Mouse (Mus musculus) hindbrain, embryonic 16.5 days (tissue): ENCODE results near the gene Ccn1. TPM values are rescaled to one million over a fixed set of nuclear protein-coding genes. Genes with fewer than 3 reads are reported as not detected.

Experiments used
- ATAC-seq: fragments of 200-750 bp; cut with Nextera tagmentation; 2 replicates; pipeline ENCODE4 v1.8.0; 2017; ENCODE audit warnings: moderate TSS enrichment, moderate library complexity
- H3K27ac ChIP-seq: fragments of 300-500 bp; sonication (generic); 2 replicates; pipeline ENCODE4 v1.5.1; 2014; ENCODE audit warnings: low read depth, mild to moderate bottlenecking, control low read depth, low read length, moderate library complexity
- H3K27me3 ChIP-seq: fragments of 300-500 bp; sonication (generic); replicated peaks from 2 replicates; pipeline ENCODE4 v1.6.1; 2014; ENCODE audit warnings: low read length; ENCODE audit not compliant: control insufficient read depth, insufficient read depth
- H3K36me3 ChIP-seq: fragments of 300-500 bp; sonication (generic); 2 replicates; pipeline ENCODE4 v1.6.1; 2014; ENCODE audit warnings: mild to moderate bottlenecking, low read length, moderate library complexity, mixed read lengths; ENCODE audit not compliant: control insufficient read depth, insufficient read depth
- H3K4me1 ChIP-seq: fragments of 300-500 bp; sonication (generic); 2 replicates; pipeline ENCODE4 v1.6.1; 2014; ENCODE audit warnings: low read depth, low read length; ENCODE audit not compliant: control insufficient read depth, insufficient read depth
- H3K4me2 ChIP-seq: fragments of 300-500 bp; sonication (generic); 2 replicates; pipeline ENCODE4 v1.6.1; 2014; ENCODE audit warnings: mild to moderate bottlenecking, low read length, control low read depth, moderate library complexity
- H3K4me3 ChIP-seq: fragments of 300-500 bp; sonication (generic); 2 replicates; pipeline ENCODE4 v1.5.1; 2014; ENCODE audit warnings: mild to moderate bottlenecking, low read length, control low read depth, moderate library complexity
- H3K9ac ChIP-seq: fragments of 300-500 bp; sonication (generic); 2 replicates; pipeline ENCODE4 v1.6.1; 2014; ENCODE audit warnings: low read depth, mild to moderate bottlenecking, control low read depth, low read length, moderate library complexity
- H3K9me3 ChIP-seq: fragments of 300-500 bp; sonication (generic); 2 replicates; pipeline ENCODE4 v1.6.1; 2014; ENCODE audit warnings: mild to moderate bottlenecking, low read length, moderate library complexity; ENCODE audit not compliant: control insufficient read depth
- WGBS: fragments of 180-500 bp; shearing (Covaris S2); extraction: QIAGEN DNeasy Blood & Tissue Kit; methylation state at CpG from one replicate; pipeline ENCODE4 v1.1.7; 2014; 5-methylcytosine and 5-hydroxymethylcytosine counted together
- polyA plus RNA-seq: library from polyadenylated mRNA; unstranded; fragments of >200 nt; fragmentation: Nextera tagmentation; extraction: Ambion mirVana; gene quantifications from 2 replicates; pipeline ENCODE4 v1.2.1, GENCODE M21; 2015

The Ccn1 gene
- 7.5 and 8.5 TPM in 2 replicates for polyA plus RNA-seq

DNA sequence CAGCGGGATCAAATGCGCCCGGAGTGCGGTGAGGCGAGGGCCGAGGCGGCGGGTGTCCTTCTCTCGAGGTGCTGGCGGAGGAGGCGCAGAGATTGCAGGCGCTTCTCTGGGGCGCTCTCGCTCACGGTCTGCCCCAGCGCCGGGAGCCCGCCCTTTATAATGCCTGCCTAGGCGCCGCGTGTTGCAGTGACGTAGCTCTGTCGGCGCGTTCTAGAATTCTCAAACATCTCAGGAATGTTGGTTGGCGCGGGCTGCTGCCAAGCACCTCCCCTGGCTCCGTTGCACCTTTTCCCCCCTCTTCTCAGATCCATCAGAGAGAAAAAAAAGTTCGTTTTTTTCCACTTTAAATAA, at the start of gene Ccn1:
Gene Ccn1, minus strand, starts transcription at position 130 of the 351 bp plus-strand sequence.
- H3K9ac ChIP-seq = peak within 1 kb of the TSS; percentile 66
- peak within 1 kb of the TSS; percentile 60 for H3K4me3 ChIP-seq
- H3K9me3 ChIP-seq = no peaks in the 10 kb centered on the region
- peaks cover 27% of the 10 kb centered on the region for H3K4me1 ChIP-seq
- H3K36me3 ChIP-seq = no peaks in the 10 kb centered on the region
- H3K27ac ChIP-seq = 0 out of 2 replicates have a peak within 1 kb of the TSS, but pooled peaks have one; percentile 55
- peak; percentile 50 for ATAC-seq
- peaks cover 18% of the 10 kb centered on the region for H3K27me3 ChIP-seq
- WGBS = 0% methylated on average over 20 of the region's 29 CpGs
- peak within 1 kb of the TSS; percentile 90 for H3K4me2 ChIP-seq

DNA sequence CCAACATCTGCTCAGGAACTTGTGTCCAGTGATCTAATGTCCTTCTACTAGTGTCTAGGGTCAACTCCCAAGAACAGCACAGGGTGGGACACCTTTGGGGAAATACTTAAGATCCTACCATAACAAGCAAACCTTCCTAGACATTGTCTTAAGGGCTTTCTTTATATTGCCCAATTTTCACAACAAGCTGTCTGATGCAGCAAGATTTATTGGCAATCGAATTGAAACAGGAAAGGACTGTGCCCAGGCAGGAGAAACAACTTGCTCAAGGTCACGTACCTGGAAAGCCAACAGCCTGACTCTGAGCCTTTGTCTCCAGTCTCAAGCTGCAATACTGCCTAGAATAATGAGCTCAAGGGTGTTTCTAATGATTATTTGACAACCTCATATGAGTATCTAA, 43.6 kb upstream of the Ccn1 start:
- no peak overlapping the region for H3K9ac ChIP-seq
- WGBS = 85% methylated on average over 2 of the region's 2 CpGs
- no peak for ATAC-seq

DNA sequence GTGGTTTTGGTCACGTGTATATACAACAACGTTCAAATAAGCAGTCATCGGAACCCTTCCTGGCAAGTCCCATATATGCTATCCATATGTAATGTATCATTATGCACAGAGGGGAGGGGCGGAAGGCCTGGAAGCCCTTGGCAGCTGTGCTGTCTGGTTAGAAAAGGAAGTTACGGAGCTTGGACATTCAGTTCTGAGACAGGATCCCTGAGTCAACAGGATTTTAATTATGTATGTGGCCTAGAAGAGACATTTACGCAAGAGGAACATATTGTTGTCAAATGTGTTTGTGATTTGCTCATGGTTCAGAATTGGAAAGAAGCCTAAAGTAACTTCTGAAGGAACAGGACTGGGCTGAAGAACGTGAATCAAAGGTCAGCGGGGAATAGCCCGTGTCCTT, 42.3 kb upstream of the Ccn1 start:
- ATAC-seq = no peak
- Histone ChIP-seq H3K4me2 (no peak overlapping the region), H3K36me3 (no peaks in the 10 kb centered on the region), H3K9ac (no peak overlapping the region), H3K9me3 (no peaks in the 10 kb centered on the region), H3K4me3 (no peak overlapping the region), H3K27me3 (no peaks in the 10 kb centered on the region), H3K27ac (no peak overlapping the region), H3K4me1 (no peaks in the 10 kb centered on the region)
- WGBS = 83% methylated on average over 9 of the region's 9 CpGs

More for the DNA sequence above, 43.6 kb upstream of the Ccn1 start:
- H3K4me1 ChIP-seq = no peaks in the 10 kb centered on the region
- no peaks in the 10 kb centered on the region for H3K27me3 ChIP-seq
- no peaks in the 10 kb centered on the region for H3K36me3 ChIP-seq
- no peak overlapping the region for H3K4me3 ChIP-seq
- no peak overlapping the region for H3K27ac ChIP-seq
- H3K9me3 ChIP-seq = no peaks in the 10 kb centered on the region
- no peak overlapping the region for H3K4me2 ChIP-seq

DNA sequence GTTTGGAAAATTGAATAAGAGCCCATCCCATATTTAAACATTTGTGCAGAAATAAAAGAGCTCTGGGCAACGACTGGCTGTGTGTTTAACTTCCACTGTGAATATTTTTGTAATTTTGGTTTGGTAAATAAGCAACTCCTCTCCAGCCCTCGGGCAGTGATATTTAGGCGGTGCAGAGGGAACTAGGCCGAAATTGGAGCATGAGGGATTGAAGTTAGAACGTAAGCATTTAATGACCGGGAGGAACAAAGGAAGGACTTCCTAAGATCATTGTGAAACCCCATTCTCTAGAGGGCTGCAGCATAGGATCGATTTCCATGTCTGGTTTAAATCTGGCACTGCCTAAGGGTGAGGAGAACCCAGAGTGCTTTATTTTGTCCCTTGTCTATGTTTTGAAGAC, 41.6 kb upstream of the Ccn1 start:
- Histone ChIP-seq H3K27ac (no peak overlapping the region), H3K4me1 (no peaks in the 10 kb centered on the region), H3K36me3 (no peaks in the 10 kb centered on the region), H3K4me2 (no peak overlapping the region), H3K9ac (no peak overlapping the region), H3K4me3 (no peak overlapping the region), H3K27me3 (no peaks in the 10 kb centered on the region), H3K9me3 (no peaks in the 10 kb centered on the region)
- WGBS = 80% methylated on average over 7 of the region's 7 CpGs
- no peak for ATAC-seq

DNA sequence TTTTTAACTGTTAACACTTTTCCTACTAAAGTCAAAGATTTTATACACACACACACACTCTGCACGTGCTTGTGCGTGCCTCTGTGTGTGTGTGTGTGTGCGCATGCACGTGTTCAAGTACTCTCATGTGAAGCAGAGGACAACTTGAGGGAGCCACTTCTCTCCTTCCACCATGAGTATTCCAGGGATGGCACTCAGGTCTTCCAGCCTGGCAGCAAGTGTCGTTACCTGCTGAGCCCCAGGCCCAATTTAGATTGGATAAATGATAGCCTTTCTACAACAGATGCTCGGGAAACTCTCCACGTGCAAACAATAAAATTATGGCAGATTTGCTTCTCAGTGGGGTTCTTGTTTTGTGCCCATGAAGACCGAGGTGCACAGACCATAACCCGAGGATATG, 39.5 kb upstream of the Ccn1 start:
- 77% methylated on average over 9 of the region's 9 CpGs for WGBS
- 0 out of 2 replicates have a peak, but pooled peaks have one; percentile 48 for ATAC-seq
- H3K27ac ChIP-seq = no peak overlapping the region

DNA sequence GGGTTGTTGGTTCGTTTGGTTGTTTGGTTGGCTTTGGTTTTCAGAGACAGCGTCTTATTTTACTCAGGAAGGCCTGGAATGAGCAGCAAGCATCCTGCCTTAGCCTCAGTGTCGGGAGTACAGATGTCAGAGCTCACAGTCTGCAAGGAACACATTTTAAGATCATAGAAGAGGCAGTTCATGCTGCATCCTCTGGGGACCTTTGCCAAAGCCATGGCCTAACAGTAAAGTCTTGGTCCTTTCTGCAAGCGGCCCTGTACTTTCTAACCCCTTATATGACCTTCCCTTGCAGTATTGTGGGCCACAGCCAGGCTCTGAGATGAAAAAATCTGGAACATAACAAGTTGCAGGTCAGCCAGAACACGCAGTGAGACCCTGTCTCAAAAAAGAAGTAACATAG, 38.1 kb upstream of the Ccn1 start:
- H3K27ac ChIP-seq = no peak overlapping the region
- no peaks in the 10 kb centered on the region for H3K27me3 ChIP-seq
- no peak overlapping the region for H3K9ac ChIP-seq
- H3K4me1 ChIP-seq = no peaks in the 10 kb centered on the region
- no peaks in the 10 kb centered on the region for H3K36me3 ChIP-seq
- no peak overlapping the region for H3K4me3 ChIP-seq
- 75% methylated on average over 5 of the region's 5 CpGs for WGBS
- no peak overlapping the region for H3K4me2 ChIP-seq
- H3K9me3 ChIP-seq = no peaks in the 10 kb centered on the region
- no peak for ATAC-seq

More for the DNA sequence above, 39.5 kb upstream of the Ccn1 start:
- Histone ChIP-seq H3K9ac (no peak overlapping the region), H3K27me3 (no peaks in the 10 kb centered on the region), H3K36me3 (no peaks in the 10 kb centered on the region), H3K4me1 (no peaks in the 10 kb centered on the region), H3K4me2 (no peak overlapping the region), H3K4me3 (no peak overlapping the region), H3K9me3 (no peaks in the 10 kb centered on the region)

DNA sequence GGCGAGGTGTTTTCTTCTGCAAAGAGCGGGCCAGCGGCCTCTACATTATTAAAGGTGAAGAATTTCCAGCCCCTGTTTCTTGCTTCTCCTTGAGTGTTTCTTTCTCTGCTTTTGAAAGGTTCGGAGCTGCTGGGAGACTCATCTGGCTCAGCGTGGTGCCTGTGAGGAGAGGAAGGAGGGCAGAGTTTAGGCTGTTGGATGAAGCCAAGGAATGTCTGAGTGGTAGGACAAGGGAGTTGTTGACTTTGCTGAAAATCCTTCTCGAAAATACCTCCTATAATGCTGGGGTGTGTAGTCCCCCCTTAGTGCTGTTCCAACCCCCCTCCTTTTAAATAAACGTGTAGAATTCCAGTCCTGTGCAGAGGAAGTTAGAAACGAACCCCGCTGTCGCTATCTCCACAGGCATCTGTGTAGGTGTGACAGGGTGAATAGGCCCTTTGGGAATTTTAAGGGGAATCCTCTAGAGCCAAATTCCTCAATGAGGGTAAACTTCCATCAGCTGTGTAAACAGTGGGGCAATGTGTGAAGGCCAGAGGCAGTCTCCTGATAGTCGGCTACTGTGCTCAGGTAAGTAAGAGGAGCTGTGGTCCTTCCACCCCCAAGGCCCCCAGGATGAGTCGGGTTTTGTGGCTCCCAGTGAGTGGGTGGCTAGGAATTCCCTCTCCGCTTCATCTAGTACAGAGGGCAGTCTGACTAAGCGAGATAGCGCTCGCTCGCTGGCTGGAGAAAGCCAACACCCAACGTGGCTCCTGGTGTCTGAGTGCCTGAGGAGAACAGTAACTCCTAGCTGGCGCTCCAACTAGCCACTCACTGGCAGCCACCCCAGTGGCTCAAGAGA, 35.0 kb upstream of the Ccn1 start:
- no peaks in the 10 kb centered on the region for H3K9me3 ChIP-seq
- no peak overlapping the region for H3K9ac ChIP-seq
- no peaks in the 10 kb centered on the region for H3K27me3 ChIP-seq
- no peak overlapping the region for H3K4me3 ChIP-seq
- H3K27ac ChIP-seq = no peak overlapping the region
- H3K36me3 ChIP-seq = no peaks in the 10 kb centered on the region
- 56% methylated on average over 19 of the region's 19 CpGs for WGBS
- ATAC-seq = no peak
- no peak overlapping the region for H3K4me2 ChIP-seq
- H3K4me1 ChIP-seq = peaks cover 6% of the 10 kb centered on the region; the same call in 1 of the 2 replicates

DNA sequence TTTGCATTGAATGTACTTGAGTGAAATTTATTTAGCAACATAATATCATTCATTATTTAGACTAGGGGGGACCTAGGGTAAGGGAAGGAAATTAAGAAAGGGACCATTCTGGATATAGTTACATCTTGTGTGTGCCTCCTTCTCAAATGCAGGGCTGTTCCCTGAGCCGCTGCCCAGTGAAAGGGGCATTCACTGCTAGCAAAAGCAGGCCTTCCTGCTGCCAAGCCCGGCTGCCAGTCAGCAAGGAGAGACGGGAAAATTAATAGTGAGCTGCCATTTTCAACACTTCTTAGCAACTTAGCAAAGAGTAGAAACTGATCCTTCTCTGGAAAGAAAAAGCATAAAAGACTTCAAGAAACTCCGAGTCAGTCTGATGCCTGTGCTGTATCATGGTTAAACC, 34.4 kb upstream of the Ccn1 start:
- Histone ChIP-seq H3K9ac (no peak overlapping the region), H3K36me3 (no peaks in the 10 kb centered on the region), H3K27me3 (no peaks in the 10 kb centered on the region), H3K27ac (no peak overlapping the region), H3K4me3 (no peak overlapping the region), H3K4me1 (peaks cover 6% of the 10 kb centered on the region; the same call in 1 of the 2 replicates), H3K9me3 (no peaks in the 10 kb centered on the region), H3K4me2 (no peak overlapping the region)
- no peak for ATAC-seq
- WGBS = 64% methylated on average over 4 of the region's 4 CpGs

DNA sequence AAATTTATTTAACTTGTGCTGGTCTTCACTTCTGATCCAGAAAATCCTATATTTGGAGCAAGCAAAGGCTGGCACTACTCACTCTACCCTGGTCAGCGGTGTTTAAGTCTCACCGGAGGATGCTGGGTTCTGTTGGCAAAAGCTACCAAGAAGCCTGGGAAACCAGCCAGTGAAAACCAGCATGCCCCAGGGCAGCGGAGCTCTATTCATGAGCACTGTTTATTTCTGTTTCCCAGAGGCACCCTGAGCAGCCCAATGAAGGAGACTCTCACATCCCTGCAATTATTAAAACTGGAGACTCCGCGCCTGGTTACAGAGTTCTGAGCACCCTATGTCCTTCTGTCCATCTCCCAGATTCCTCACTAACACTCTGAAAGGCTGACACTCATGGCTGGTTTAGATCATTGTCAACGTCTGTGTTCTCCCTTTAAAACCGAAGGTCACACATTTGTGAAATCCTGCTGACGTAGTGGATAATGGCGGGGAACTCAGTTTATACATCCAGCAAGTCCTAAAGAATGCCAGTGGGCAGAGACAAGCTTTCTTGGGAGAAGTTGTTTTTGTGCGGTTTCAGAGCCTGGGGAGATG, 31.7 kb upstream of the Ccn1 start:
- Histone ChIP-seq H3K9me3 (no peaks in the 10 kb centered on the region), H3K4me2 (peak overlapping the region; percentile 16; the same call in 1 of the 2 replicates), H3K4me1 (peaks cover 6% of the 10 kb centered on the region; the same call in 1 of the 2 replicates), H3K4me3 (no peak overlapping the region), H3K27ac (peak overlapping the region; percentile 63), H3K36me3 (no peaks in the 10 kb centered on the region), H3K27me3 (no peaks in the 10 kb centered on the region), H3K9ac (no peak overlapping the region)
- WGBS = 54% methylated on average over 10 of the region's 10 CpGs
- ATAC-seq = peak; percentile 91
